Mouse (Mus musculus): ENCODE measurements at regions not wholly inside any gene's neighbourhood (a gene's known extent, or its start where the extent isn't known, plus 50 kb on each side); places are given as distances from the start of the nearest gene placed in this dataset.
"Not testable (repeated sequence)": the region's sequence is repeated elsewhere in the genome, so short reads cannot be mapped to it uniquely, and the experiment has no call there.

DNA sequence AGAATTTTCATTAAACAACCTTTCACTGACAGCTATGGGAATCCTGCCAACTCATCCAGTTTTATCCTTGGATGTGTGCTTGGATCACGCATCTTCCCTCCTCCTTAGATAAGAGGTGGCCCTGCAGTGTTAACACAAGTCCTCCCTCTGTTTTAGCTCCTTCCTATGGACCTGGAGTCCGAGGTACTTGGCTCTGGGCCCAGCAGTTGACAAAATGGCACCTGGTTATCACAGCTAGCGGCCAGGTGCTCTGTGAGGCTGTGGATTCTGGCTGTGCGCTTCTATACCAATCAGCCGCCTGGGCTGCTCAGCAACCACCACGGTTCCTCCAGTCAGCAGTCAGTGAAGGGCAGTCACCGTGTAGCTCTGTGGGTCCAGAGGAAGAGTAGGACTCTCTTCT lies 157.4 kb downstream of the Prdm2 start:
- DNase-seq (ENCODE audit: inconsistent age in 2 of 2, low spot score in 1 of 2), result peak in 1 of 2 experiments; percentile 75

DNA sequence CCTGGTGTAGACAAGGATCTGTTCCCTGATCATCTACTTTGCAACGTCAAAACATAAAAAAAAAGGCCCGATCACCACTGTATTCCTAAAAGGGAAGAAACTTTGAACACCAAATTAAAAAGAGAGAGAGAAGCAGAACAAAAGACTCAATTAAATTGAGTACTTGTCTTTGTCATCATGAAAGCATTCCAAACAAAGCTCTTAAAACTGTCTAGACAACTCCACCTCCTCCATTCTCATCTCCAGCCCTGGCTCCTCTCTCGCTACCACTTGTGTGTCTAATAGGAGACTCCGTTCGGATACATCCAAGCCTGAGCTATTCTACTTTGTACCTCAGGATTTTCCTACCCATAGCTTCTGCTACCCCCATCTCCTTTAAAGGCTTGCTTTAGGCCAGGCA lies 159.8 kb downstream of the Prdm2 start:
- no peak for DNase-seq (ENCODE audit: inconsistent age in 2 of 2, low spot score in 1 of 2)

DNA sequence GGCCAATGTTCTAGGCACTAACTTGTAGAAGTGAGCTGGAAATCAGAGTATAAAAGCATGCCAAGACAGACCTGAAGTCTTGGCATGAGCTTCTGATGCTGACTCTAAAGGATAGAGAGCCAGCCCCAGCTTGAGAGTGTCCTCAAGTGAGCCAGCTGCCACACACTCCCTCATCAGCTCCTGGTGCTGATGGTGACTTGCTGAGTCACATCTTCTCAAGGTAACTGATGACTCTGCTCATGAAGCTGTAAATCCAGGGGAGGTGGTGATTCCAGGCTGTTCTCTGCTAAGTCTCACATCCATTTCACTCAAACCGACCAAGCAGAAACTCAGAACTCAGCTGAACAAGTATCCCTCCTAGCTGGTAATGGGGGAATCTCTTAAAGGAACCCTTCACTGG lies 161.6 kb downstream of the Prdm2 start:
- peak in 1 of 2 experiments; percentile 70 for DNase-seq (ENCODE audit: inconsistent age in 2 of 2, low spot score in 1 of 2)

DNA sequence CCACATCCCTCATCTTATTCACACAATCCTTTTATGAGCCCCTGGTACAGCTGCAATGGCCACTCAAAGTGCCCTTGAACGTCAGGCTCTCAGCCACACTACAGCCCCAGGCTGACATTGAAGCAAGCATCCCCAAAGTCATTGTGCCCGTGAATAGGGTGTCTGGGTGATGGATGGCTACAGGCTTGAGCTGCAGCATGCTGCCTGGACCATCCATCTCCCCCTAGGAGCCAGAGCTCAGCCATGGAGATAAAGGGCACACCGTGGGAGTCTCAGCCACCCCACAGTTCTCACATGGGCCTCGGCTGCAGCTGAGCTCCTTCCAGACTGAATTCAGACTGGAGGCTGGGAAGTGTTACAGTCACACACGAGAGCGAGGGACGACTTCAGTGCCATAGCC lies 167.6 kb downstream of the Prdm2 start:
- no peak for DNase-seq (ENCODE audit: inconsistent age in 2 of 2, low spot score in 1 of 2)

DNA sequence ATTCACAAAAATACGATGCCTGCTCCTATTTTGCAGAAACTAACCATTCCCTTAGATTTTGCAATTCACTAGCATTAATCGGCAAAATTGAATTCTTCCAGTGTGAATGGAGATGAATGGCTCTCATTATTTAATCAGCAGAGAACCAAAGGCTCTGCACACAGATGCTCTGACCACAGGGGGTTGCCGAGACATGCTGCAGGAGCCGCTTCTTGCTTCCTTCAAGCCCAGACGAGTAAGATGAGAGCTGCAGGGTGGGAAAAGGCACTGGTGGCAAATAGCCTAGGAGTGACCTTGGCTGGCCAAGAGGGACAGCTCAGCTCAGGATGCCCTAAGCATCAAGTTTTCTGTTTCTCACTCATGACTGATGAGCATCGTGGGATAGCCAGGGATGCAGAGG lies 170.0 kb downstream of the Prdm2 start:
- no peak for DNase-seq (ENCODE audit: inconsistent age in 2 of 2, low spot score in 1 of 2)

DNA sequence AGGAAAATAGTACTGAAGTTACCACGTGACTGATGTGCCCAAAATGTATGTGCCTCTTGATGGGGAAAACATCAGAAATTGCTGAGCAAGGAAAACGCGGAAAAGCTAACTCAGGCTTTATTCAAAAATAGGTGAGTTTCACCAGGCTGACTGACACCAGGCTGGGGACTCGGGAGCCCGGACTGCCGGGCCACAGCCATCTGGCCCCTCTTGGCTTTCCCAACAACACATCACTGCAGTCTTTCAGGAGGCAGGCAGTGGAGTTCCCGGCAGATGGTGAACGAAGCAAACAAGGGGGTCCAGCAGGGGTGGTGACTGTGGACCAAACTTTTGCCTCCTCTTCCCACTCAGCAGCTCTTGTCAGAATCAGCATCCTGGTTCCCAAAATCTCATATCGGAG lies 174.2 kb downstream of the Prdm2 start:
- no peak for DNase-seq (ENCODE audit: inconsistent age in 2 of 2, low spot score in 1 of 2)

DNA sequence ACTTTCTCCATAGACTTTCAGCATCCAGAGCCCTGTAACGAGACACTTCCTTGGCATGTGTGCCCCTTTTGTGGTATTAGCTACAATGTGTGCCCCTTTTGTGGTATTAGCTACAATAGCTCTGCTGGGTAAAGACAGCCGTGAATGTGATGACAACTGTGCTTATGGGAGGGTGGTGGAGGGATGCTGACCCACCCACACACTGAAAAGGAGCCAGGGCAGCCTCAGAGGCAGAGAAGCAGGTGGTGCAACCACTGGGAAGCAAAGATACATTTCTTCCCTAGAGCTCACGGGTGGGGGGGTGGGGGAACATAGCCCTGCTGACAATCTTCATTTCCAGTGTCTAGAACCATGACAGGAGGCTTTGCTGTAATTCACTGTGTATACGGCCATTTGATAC lies 176.1 kb downstream of the Prdm2 start:
- no peak for DNase-seq (ENCODE audit: inconsistent age in 2 of 2, low spot score in 1 of 2)

DNA sequence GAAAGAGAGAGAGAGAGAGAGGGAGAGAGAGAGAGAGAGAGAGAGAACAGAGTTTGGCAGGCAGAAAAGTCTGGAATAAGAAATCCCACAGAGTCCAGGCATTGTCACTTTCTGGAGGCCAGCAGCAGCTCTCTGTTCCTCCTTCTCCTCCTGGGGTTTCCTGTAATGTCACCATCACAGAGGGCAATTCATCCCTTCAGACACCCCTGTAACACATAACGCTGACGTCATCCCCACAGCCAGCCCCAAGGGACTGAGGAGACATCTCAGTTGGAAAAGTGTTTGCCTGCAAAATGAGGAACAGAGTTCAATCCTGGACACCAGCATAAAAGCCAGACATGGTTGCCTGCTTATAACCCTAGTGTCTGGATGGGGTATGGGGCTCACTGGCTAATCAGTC lies 177.7 kb downstream of the Prdm2 start:
- DNase-seq (ENCODE audit: inconsistent age in 2 of 2, low spot score in 1 of 2), result not testable (repeated sequence)

DNA sequence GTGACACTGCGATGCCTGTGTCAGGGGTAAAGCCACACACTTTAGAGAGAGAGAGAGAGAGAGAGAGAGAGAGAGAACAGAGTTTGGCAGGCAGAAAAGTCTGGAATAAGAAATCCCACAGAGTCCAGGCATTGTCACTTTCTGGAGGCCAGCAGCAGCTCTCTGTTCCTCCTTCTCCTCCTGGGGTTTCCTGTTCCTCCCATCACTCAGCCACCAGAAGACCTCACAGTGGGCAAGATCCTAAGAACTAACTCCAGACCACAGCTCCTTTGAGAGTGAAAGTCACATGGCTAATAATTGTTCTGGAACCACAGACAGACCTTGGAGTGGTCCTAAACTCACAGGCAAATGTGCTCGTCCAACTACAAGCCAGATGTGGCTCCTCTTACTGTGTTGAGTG lies 178.5 kb downstream of the Prdm2 start:
- DNase-seq (ENCODE audit: inconsistent age in 2 of 2, low spot score in 1 of 2), result not testable (repeated sequence)

DNA sequence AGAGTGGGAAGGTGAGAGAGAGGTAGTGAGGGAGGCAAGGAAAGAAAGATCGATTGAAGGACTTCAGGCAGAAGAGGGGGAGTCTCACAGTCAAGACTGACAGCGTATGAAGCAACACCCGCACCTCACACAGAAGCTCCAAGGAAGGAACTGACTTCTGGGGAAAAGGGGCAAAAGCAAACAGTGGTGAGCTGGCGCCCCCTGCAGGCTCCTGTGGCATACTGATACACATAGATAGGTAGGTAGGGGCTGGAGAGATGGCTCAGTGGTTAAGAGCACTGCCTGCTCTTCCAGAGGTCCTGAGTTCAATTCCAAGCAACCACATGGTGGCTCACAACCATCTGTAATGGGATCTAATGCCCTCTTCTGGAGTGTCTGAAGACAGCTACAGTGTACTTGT lies 183.0 kb downstream of the Prdm2 start:
- peak in 1 of 2 experiments; percentile 54 for DNase-seq (ENCODE audit: inconsistent age in 2 of 2, low spot score in 1 of 2)

DNA sequence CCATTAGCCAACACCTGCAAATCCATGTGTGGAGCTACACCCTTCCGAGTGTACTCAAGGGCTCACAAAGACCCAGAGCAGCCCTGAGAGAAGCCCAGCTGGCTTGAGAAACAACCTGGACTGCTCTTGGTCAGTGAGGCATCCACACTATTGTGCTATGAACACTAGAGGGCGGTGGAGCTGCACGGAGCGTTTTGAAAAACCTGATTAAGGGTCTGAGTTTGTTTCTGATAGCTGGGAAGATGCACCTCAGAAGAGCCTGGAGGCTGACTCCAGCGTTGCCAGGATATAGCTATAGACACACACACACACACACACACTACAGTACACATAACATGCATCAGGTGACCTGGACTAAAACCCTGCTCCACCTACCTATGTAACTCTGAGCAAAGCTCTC lies 185.5 kb downstream of the Prdm2 start:
- DNase-seq (ENCODE audit: inconsistent age in 2 of 2, low spot score in 1 of 2), result peak; percentile 55 to 89

DNA sequence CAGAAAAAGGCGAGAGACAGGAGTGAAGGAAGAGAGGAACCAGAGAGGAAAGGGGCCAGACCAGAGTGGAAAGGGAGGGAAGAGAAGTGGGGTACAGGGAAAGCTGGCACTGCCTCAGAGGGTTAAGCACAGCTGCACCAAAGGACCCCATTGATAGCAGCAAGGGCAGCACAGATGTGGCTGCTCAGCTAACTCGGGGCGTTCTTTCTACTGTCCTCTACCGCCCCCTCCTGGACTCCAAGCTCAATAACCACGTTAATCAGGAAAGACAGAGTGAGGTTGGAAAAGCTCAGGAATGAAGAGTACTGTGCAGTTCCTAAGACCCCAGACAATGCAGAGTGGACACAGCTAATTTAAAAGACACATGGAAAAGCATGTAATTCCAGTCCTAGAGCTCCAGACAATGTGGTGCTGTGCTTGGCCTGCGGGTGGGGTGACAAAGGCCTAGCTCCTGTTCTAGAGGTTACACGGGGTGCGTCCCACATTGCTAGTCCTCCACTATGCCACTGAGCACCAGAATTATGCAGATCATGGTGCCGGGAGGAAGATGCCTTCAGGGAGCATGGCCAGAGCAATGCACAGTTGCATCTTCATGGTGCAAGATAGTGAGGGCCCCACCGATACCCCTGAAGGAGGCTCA lies 191.4 kb downstream of the Prdm2 start:
- DNase-seq (ENCODE audit: inconsistent age in 2 of 2, low spot score in 1 of 2), result peak; percentile 52 to 84

DNA sequence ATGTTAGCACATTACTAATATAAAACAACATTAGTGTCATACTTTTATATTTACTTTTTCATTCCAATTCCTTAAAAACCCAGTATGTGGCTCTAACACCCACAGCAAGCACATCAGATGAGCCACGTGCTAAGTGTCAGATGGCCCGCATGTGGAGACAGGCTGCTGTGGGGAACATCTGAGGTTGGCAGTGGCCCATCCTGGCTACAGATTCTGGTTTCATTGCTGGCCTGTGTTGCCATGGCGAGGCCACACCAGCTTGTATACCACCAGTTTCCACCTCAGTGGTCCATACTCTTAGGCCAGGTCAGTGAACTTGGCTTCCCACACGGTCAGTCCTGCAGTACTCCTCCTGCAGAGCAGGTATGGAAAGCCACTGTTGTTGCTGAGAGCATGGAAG lies 192.1 kb downstream of the Prdm2 start:
- DNase-seq (ENCODE audit: inconsistent age in 2 of 2, low spot score in 1 of 2), result no peak

DNA sequence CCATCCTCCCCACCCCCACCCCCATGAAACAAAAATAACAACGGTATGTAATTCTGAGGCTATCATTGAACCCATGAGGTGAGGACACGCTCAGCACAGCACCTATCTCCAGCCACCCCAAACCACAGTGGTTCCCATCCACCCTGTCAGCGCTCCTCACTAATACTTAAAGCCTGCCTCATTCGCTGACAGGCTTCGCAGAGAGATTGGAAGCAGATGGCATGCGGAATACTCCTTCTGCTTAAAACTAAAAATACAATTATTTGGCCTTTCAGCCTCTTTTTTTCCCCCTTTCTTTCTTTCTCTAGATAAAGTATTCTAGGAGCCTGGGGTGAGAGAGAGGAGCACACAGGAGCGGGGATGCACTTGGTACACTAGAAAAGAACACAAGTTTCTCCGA lies 199.9 kb downstream of the Prdm2 start:
- no peak for DNase-seq (ENCODE audit: inconsistent age in 2 of 2, low spot score in 1 of 2)

DNA sequence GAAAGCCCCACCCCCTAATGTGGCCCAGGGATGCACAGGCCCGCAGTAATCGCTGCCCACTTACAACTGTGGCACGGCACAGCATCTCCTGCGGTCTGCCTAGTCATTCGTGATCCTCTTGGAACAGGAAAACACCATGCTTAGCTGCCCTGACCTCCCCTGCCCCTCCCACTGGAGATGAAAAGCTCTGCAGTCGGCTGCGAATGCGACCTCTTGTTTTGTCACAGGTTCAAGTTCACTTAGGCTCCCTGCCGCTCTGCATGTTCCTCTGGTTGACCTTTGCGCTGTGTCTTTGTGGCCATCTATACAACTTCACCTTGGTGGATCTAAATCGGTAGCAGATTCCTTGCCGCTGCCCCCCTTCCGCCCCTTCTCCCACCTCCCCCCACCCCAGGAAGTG lies 210.8 kb downstream of the Prdm2 start:
- no peak for DNase-seq (ENCODE audit: inconsistent age in 2 of 2, low spot score in 1 of 2)

DNA sequence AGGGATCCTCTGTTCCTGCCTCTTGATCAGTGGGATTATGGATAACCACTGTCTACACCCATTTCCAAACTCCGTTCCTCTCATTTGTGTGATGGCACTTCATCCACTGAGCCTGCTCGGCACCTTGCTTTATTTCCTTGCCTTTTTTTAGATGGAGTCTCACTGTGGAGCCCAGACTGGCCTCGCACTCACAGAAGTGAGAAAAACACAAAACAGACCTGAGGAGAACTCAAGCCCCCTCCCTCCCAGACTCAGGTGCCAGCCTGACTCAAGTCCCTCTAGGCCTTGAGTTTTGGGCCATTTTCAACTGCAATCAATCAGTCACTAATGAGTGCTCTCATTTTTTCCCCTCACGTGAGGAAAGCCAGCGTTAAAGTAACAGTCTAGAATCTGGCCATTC lies 211.3 kb downstream of the Prdm2 start:
- no peak for DNase-seq (ENCODE audit: inconsistent age in 2 of 2, low spot score in 1 of 2)

DNA sequence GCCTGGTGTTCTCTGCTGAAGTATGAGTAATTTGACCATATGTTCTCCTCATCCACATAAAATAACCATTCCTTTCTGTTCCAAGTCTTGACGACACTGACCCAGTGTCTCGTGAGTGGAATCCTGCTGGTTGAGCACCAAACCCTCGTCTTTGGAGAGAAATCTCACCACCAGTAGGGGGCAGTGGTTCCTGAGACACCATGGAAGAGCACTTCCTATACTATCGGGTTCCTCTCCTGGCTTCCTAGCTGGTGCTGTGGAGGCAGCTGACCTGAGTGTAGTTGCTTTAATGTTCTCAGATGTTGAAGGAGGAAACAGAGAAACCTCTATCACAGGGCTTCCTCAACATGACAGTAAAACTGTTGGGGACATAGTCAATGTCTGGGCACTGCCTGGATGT lies 216.4 kb downstream of the Prdm2 start:
- no peak for DNase-seq (ENCODE audit: inconsistent age in 2 of 2, low spot score in 1 of 2)

DNA sequence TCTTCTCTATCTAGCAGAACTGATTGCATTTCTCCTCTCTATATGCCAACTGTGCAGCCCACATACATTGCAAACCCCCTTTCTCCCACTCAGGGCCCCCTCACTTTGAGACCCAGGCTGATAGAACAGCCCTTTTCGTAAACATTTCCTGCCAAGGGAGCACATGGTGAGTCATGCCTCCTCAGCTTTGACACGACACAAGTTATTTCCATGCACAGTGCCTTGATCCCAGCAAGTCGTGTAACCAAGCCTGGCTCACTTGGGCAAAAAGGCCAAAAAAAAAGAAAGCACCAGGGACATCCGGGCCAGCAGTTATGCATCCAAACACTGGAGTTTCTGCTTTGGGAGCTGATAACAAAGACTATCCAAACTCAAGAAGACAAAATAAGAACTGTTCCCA lies 221.4 kb downstream of the Prdm2 start:
- peak in 1 of 2 experiments; percentile 55 for DNase-seq (ENCODE audit: inconsistent age in 2 of 2, low spot score in 1 of 2)

DNA sequence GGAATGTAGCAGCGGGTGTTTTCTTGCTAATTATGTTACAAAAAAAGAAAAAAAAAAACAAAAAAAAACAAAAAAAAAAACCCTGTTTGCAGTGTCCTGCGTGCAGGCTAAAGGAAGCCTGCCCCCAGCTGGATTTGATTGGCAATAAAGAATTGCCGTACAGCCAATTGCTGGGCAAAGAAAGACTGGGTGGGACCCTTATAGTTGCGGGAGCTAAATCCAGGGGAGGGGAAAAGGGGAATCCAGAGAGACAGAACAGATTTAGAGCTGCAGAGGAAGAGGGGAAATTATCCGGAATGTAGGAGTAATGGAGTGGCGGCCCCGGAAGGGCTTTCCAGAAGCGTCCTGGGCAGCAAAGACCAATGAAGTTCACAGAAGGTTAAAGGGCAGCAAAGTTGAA lies 223.6 kb downstream of the Prdm2 start:
- no peak for DNase-seq (ENCODE audit: inconsistent age in 2 of 2, low spot score in 1 of 2)

DNA sequence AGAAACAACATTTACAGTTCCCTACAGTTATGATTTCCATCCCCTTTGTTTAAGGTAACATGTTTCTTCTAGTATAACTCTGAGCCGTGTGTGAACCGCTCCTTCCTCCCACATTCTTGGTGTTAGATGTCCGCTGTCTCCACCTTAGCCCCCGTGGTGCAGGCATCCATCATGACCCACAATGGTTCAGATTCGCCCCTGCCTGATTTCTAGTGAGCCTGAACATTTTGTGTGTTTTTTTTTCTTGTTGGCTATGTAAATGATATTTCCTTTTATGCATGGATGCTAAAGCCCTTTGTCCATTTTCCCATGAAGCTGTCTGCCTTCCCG lies 229.5 kb downstream of the Prdm2 start:
- no peak for DNase-seq (ENCODE audit: inconsistent age in 2 of 2, low spot score in 1 of 2)

DNA sequence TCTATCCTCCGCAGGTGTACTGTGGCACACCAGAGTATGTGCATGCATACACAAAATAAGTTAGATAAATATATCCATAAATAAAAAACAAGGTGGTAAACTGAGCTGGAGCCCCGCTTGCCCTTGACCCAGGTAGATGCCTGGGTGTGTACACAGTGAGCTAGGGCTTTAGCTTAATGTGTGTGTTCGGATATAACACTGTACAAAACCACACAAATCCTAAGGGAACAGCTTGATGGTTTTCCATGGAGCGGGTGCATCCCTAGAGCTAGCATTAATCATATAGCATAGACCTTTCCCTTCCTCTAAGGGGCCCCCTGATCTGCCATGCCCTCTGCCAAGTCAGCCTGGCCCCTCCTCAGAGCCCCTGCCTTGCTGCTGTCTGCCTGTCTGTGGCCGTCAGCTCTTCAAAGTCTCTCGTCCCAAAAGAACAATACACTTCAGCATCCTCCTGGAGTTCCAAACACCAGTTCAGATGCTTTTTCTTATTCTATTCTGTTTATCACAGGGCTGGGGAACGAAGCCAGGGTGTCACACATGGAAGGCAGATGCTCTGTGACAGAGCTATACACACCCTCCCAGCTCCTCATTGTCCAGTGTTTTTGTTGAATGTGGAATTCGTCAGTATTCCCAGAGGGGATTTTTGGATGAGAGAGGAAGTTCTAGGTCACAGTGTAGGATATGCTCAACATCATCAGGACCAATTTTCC lies 230.1 kb downstream of the Prdm2 start:
- no peak for DNase-seq (ENCODE audit: inconsistent age in 2 of 2, low spot score in 1 of 2)

DNA sequence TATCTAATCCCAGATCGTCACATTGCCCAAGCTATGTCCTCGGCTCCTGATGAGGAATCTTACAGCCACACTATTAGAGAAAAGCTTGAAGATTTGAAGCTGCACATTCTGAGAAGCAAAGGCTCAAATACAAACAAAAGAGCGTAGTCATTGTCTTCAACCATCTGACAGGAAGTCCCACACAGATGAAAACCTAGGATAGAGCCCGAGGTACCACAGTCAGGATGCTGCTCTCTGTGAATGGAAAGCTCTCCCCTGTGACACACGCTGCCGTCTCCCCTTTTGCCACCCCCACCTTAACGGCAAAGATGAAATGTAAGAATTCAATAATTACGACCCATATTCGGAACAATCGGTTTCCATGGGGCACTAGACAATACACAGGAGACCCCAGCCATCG lies 237.2 kb downstream of the Prdm2 start:
- no peak for DNase-seq (ENCODE audit: inconsistent age in 2 of 2, low spot score in 1 of 2)

DNA sequence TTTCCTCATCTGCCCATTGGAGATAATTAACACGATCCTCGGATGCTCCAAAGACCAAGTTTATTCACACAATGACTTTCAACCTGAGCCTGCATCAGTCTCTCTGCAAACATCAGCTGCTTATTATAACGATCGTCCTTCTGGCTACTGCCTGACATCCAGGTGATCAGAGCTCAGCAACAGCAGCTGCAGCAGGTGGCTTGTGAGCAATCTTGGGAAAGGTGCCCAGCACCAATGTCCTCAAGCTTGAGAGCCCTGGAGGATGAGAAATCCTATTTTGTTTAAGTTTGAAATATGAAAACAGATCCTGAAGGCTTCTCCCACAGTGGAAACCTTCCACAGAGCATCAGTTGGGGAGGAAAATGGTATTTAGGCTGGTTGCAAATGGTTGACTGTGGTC lies 242.8 kb downstream of the Prdm2 start:
- DNase-seq (ENCODE audit: inconsistent age in 2 of 2, low spot score in 1 of 2), result no peak

All from adrenal gland, adult (tissue).